Mouse (Mus musculus) kidney, postnatal 25 days (tissue): Measurements from ENCODE around the gene Naa16.

Experiments used
- DNase-seq, 2 experiments: peaks; one replicate each; pipeline ENCODE4 v3.0.0; 2021; ENCODE audit warnings: mixed read lengths in 2 of 2

Naa16 gene

GRCm38 (mm10) chr14:79327033-79327432 is 63.5 kb downstream of the Naa16 start:
- DNase-seq = peak in 1 of 2 experiments; percentile 66

GRCm38 (mm10) chr14:79324112-79324840 is 66.3 kb downstream of the Naa16 start:
- no peak for DNase-seq

DNA sequence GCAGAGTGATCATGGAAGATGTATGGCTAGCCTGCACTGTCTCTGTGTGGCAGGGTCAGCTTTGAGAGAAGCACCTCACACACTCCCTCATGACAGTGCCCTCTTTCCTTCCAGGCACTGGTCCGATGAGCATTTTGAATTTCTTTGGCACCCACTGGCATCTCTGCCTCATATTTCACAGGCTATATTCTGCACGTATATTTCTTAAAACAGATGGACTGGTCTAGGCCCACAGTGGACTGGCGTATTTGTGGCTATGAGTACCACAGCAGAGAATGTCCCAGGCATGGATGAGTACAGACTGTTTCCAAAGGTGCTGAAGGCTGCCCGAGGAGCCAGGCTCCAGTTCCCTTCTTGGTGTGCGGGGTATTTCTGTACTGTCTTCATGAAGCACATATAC is 68.7 kb downstream of the Naa16 start:
- DNase-seq = no peak

DNA sequence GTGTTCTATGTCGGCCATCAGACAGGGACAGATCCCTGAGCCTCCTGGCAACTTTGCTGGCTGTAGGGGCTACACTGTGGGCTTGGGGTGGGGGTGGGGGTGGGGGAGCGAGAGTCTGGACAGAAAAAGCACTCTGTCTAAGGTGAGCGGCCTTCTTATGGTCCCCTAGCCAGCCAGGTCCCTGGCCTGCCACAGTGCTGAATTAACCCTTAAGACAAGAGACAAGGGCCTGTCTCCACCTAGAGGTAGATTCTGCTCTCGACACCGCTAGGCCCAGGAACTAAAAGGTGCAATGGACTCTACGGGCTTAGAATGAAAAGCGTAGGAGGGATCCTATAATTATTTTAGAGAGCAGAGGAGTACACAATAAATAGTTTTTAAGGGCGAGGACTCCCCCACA is 69.4 kb downstream of the Naa16 start:
- peak; percentile 45 to 48 for DNase-seq

- no peak for DNase-seq
Observed at GRCm38 (mm10) chr14:79317602-79318001, 73.0 kb downstream of the Naa16 start.

DNA sequence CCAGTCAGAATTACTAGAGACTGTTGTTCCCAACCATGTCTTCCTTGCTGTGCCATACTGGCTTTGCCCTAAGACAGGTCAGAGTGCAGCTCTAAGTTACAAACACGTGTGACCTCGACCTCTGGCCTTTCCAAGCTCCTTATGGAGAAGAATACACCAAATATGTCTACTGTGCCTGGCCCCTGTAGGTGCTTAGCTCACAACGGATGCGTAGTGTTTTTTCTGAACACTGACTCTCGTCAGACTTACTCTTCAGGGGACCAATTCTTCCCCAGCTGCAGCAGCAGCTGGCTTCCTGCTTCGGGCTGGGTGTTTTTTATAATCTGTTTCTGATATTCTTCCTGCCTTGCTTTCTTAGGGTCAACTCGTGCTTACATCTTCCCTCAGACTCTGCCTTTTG is 74.7 kb downstream of the Naa16 start:
- no peak for DNase-seq

DNA sequence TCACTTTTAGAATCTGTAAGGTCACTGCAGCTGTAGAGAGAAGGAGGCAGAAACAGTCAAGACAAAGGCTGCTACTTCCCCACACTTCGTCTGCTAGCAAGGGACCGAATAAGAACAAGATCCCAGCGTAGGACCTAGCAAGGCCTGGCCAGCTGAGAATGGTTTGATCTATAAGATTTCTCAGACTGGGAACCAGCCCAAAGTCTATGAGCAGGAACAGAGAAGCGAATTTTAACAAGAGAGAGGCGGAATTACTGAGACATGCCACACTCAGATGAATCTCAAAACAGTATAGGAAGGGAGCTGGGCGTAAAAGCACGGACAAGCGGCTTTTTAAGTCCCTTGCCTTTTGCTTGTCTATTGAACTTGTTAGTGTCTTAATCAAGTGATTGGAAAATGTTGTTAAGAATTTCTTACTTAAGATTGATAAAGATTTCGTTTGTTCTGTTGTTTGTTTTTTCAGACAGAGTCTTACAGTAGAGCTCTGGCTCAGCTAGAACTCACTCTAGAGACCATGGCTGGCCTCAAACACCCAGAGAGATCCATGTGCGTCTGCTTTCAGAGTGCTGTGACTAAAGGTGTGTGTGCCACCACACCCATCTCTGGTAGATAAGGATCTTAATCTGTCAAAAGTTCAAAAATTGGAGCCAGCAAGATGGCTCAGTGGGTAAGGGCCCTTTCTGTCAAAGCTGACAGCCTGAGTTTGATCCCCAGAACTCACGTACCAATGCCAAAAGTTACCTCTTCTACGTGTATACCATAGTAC is 76.2 kb downstream of the Naa16 start:
- no peak for DNase-seq

- DNase-seq = no peak
Observed at GRCm38 (mm10) chr14:79313439-79314175, 77.0 kb downstream of the Naa16 start.

DNA sequence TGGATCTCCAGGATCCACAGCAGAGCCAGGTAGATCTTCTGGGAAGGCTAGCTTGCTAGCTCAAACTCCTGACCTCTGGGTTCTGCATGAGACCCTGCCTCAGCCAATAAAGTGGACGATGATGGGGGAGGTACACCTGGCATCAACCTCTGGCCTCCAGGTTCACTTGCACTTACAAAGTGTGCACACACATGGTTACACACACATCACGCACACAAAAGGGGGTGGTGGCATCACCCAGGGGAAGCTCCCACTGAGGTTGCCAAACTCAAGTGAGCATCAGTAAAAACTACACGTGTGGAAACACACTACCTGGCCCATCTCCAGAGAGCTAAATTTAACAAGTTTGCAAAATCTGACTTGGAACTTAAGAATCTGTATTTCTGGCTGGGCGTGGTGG is 77.9 kb downstream of the Naa16 start:
- no peak for DNase-seq

- DNase-seq = no peak
Observed at GRCm38 (mm10) chr14:79311918-79312454, 78.6 kb downstream of the Naa16 start.

- no peak for DNase-seq
Observed at GRCm38 (mm10) chr14:79309115-79309514, 81.5 kb downstream of the Naa16 start.

- no peak for DNase-seq
Observed at GRCm38 (mm10) chr14:79308364-79308763, 82.2 kb downstream of the Naa16 start.

- no peak for DNase-seq
Observed at GRCm38 (mm10) chr14:79307908-79308307, 82.7 kb downstream of the Naa16 start.

- DNase-seq = no peak
Observed at GRCm38 (mm10) chr14:79307138-79307537, 83.4 kb downstream of the Naa16 start.

GRCm38 (mm10) chr14:79304873-79305464 is 85.6 kb downstream of the Naa16 start:
- DNase-seq = no peak

DNA sequence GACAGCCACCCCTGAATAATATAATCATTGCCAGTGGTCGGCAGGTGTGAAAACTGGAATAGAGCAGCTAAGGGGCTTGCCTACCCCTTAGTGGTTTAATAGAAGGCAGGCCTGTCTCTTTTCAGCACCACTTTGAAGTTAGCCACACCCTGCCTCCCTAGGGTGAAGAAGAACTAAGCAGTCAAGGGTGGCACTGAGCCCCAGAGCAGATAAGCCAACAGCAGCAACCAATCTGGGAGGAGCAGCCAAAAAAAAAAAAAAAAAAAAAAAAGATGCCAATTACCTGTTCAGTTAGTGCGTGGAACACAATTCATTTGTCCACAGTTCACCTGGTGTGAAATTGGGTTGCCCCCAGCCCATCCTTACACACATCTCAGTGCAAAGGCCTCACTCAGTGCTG is 87.4 kb downstream of the Naa16 start:
- DNase-seq = no peak

GRCm38 (mm10) chr14:79301466-79301875 is 89.1 kb downstream of the Naa16 start, which contains the start of gene Rgcc:
Gene Rgcc, minus strand, starts transcription at chr14:79301645.
- peak; percentile 95 to 96 for DNase-seq

DNA sequence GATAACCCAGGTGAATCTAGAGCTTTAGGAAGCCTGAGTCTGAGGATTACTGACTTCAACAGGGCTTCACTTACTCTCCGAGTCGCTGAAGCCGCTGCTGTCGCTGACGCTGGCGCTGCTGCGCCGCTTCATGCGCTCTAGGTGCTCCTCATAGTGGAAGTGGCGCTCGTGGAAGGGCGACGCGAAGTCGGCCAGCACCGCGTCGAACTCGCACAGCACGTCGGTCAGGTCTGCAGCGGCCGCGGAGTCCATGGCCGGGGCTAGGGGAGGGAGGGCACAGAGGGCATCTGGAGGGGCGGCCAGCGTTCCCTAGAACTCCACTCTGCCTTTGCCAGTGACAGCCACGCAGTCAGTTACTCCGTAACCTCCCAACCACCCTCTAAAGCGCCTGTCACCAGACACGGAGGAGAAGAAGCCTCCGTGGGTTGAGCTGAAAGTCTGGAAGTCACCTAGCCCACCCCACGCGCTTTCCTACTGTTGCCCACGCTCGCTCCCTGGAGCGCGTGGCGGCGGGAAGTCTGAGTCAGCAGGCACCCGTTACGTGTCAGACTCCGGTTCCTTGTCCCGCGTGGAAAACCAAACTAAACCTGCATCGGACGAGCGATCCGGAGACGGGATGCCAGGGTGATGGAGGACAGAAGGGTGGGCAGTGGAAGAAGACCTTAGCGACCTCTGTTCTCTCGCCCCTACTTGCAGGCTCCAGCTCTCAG is 89.8 kb downstream of the Naa16 start:
- peak in 1 of 2 experiments; percentile 45 for DNase-seq

- peak in 1 of 2 experiments; percentile 72 for DNase-seq
Observed at GRCm38 (mm10) chr14:79299796-79300195, 90.8 kb downstream of the Naa16 start.

DNA sequence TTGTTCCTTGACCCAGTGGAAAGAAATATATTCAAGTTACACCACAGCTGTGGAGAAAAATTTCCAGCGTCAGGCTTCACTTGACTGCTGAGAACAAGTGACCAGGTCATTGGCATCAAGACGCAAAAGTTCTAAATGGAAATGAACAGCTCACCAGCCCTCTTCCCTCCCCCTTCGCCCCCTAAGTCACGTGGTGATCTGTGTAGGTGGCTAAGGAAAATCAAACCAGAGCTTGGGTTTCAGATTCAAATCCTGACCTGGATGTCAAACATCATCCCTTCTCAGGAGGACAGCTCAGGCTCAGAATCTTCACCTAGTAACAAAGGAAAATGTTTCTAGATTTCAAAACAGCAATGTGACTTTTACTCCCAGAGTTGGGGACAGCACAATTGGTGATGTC is 91.3 kb downstream of the Naa16 start:
- peak; percentile 45 to 53 for DNase-seq

DNA sequence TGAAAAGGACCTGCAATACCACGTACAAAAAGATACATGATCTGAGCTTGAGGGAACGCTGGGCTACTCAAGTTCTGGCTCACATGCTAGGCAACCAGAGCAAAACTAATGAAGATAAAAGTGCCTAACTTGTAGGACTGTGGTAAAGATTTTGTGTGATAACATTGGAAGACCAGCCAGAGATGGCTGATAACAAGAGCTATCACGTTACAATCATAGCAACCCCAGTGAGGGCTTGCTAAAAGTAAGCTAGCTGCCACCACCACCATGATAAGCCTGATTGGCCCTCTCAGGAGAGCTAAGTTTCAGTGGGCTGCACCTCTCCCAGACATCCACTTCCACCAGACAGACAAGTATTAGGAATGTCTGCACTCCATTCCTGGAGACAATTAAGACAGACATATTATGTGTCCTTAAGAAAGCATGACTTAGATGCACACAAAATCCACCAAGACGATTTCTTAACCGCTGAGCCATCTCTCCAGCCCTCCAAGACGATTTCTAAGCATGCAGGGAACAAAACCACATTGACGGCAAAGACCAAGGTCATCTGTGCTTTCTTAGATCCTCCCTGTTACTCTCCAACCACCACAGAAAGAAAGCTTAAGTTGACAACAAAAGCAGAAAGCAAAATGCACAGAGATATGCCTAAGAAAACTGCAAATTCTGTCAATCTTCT is 92.1 kb downstream of the Naa16 start:
- no peak for DNase-seq
